Mouse (Mus musculus): Measurements from ENCODE around the gene Pramef20. TPM values are rescaled to one million over a fixed set of nuclear protein-coding genes. Genes with fewer than 3 reads are reported as not detected.

Gene Pramef20
- polyA plus RNA-seq (2012) = not detected in 2 replicates

DNA sequence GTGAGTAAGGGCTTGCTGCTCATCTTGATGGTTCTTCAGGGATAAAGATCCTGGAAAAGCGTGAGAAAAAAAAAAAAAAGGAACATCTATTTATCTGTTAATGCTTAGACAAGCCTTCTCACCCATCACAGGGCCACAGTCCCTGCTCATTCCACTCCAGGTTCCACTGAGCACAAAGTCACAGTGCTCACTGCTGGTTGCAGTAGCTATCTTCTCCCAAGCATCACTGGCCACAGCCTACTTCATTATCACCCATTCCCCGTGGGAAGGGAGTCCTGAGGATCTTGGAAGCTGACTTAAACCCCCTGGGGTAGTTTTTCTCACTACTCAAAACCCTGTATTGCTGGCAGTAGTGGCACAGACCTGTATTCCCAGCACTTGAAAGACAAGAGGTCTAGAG lies at the start of gene Pramef20:
Pramef20 (minus strand) TSS at position 23 of the 400 bp plus-strand sequence.

DNA sequence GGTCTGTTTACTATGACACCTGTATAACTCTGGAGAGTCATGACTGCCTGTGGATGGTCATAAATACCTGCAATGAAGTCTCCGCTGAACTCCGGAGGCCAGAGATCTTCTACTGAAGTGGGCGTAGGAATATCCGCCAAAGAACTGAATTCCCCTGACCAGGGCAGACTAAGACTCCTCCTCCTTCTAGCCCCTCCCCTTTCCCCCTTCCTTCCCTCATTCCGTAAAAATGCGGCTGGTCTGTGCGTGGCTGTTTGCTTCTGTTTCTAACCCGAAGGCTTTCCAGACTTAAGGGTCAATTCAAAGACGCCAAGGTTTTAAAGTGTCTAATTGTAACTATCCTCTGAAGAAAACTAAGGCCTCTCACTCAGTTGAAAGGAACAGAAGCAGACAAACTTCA lies 30.6 kb upstream of the Pramef20 start, which contains the start of gene Pramef12:
Pramef12 (minus strand) TSS at position 175 of the 400 bp plus-strand sequence.

DNA sequence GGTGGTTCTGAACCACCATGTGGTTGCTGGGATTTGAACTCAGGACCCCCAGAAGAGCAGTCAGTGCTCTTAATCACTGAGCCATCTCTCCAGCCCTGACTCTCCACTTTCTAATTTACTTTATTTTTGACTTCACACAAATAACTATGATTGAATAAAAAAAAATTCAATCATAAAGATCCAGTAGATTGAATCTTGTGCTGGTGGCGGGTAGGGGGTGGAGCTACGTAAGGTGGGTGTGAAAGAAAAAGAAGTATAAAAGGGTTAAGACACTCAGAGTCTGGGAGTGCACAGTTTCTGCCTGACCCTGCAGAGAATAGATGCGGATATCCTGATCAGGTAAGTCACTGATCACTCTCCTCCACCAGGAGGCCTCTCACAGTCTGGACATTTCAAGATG lies 20.1 kb downstream of the Pramef20 start, which contains the start of gene Gm13119:
Gm13119 (plus strand) TSS at position 301 of the 400 bp plus-strand sequence.

DNA sequence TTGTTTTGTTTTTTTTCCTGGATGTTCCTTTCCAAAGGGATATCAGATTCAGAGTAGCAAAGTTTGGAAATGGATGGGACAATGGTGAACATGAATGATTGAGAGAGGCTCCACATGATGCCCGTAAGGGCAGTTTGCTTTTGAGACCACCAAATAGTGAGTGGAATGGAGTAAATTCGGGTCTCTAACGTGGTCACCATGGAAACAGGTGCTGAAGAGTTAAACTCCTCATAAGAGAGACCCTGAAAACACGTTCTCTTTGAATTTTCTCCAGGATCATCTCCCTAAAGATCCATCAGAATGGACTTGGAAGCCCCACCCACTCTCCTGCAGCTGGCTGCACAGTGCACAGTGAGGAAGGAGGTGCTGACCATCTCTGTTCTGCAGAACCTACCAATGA lies 47.8 kb downstream of the Pramef20 start, which contains the start of gene Gm13128:
Gm13128 (plus strand) TSS at position 301 of the 400 bp plus-strand sequence.

Other genes starting within 250 kb of the Pramef20 start
- not detected in 2 replicates for gene Oog3, start 215.3 kb downstream of the Pramef20 start, polyA plus RNA-seq (2012)
- gene Oog2, start 187.2 kb downstream of the Pramef20 start, polyA plus RNA-seq (2012) = not detected in 2 replicates
- not detected in 2 replicates for gene C87977, start 164.6 kb downstream of the Pramef20 start, polyA plus RNA-seq (2012)
- gene Pramel5, start 97.4 kb downstream of the Pramef20 start, polyA plus RNA-seq (2012) = not detected in 2 replicates
- not detected in 2 replicates for gene Gm13128, start 47.7 kb downstream of the Pramef20 start, polyA plus RNA-seq (2012)
- gene Gm13119, start 20.0 kb downstream of the Pramef20 start, polyA plus RNA-seq (2012) = not detected in 2 replicates
- gene Pramef12, start 30.5 kb upstream of the Pramef20 start, polyA plus RNA-seq (2012) = not detected in 2 replicates
- gene 1700012P22Rik, start 60.8 kb upstream of the Pramef20 start, polyA plus RNA-seq (2012) = not detected in 2 replicates
- gene Gm9944, start 75.4 kb upstream of the Pramef20 start, polyA plus RNA-seq (2012) = not detected in 2 replicates
- not detected in 2 replicates for gene Aadacl3, start 85.8 kb upstream of the Pramef20 start, polyA plus RNA-seq (2012)
- gene 9430007A20Rik, start 141.9 kb upstream of the Pramef20 start, polyA plus RNA-seq (2012) = not detected in 2 replicates
- not detected in 2 replicates for gene Gm13124, start 187.2 kb upstream of the Pramef20 start, polyA plus RNA-seq (2012)
- not detected in 2 replicates for gene Aadacl4, start 235.8 kb upstream of the Pramef20 start, polyA plus RNA-seq (2012)

All from megakaryocyte-erythroid progenitor cell, adult 5 weeks (primary cell).